In the genomic region with DNA sequence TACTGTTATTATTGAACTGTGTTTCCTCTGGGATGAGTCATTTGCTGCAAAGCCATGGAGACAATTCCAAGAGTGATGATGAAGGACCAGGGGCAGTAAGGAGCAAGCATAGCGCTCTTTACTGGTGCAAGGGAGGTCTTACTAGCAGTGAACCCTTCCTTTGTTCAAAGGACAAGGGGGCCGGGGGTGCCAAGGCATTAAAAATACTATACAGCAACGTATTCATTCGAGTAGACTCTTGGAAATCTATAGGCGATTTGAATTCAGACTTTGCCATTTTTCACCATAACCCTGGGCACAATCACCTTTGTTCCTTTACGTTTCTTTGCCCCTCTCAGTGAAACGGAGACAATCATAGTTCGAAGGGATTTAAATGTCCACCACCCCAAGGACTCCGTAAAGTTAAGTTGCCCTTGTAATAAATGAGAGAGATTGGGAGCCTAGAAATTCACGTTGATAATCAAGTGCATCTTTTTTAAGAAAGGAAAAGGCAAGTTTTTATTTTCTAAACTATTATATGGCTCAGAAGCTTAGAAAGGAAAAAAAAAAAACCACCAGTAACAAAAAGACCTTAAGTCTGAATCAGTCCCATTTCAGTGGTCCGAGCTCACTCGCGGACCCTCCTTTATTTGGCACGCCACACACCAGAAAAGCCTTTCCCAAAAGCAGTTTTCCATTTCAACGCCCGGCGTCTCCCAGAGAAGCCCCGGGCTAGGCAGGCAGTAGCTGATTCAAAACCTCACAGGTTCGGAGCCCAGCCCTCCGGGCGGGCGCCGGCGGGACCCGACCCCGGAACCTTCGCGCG, we compare ENCODE assay signal across 7 mouse cellular contexts. TPM values are rescaled to one million over a fixed set of nuclear protein-coding genes. Genes with fewer than 3 reads are reported as not detected.
DNase-seq lines count a peak whose midpoint lies in the region; ATAC-seq and TF ChIP-seq lines count a peak whose summit lies in the region.

No protein-coding gene starts in this region.

- H3K4me2 ChIP-seq in forebrain, embryonic 12.5 days, result peak overlapping the region; percentile 68

- 6% methylated on average over 29 of the region's 29 CpGs for WGBS in forebrain, embryonic 12.5 days

- no peak overlapping the region for H3K27ac ChIP-seq in bone marrow macrophage, adult 2 months (ENCODE audit: insufficient read depth, low read depth, low read length)
- H3K27ac ChIP-seq in forebrain, embryonic 12.5 days, result peak overlapping the region; percentile 93
- peak overlapping the region; percentile 92 for H3K27ac ChIP-seq in layer of hippocampus, adult 2 months

- peak overlapping the region; percentile 98 for H3K9ac ChIP-seq in forebrain, embryonic 12.5 days

- H3K4me1 ChIP-seq in bone marrow macrophage, adult 2 months (ENCODE audit: control insufficient read depth, insufficient read depth, low read length), result no peaks in the 10 kb centered on the region
- H3K4me1 ChIP-seq in forebrain, embryonic 12.5 days, result peaks cover 22% of the 10 kb centered on the region

- H3K4me3 ChIP-seq in bone marrow macrophage, adult 2 months (ENCODE audit: insufficient read depth, low read length), result peak overlapping the region; percentile 79
- H3K4me3 ChIP-seq in forebrain, embryonic 12.5 days (replicated peaks), result peak overlapping the region; percentile 92
- peak overlapping the region; percentile 72 for H3K4me3 ChIP-seq in layer of hippocampus, adult 2 months

- ATAC-seq in forebrain, embryonic 12.5 days (ENCODE audit: low FRiP score), result no peak

- TF ChIP-seq POLR2A in bone marrow macrophage, adult 2 months (IDR thresholded peaks at IDR 0.05; ENCODE audit: borderline replicate concordance, low read depth, low read length), result no peak

- no peaks in the 10 kb centered on the region for H3K36me3 ChIP-seq in forebrain, embryonic 12.5 days (replicated peaks)

- DNase-seq in layer of hippocampus, adult 11-12 months (ENCODE audit: low spot score), result peak; percentile 48
- DNase-seq in layer of hippocampus, adult 9-11 months, result no peak
- peak in 1 of 2 experiments; percentile 22 for DNase-seq in layer of hippocampus, adult 2 months (ENCODE audit: low spot score in 2 of 2)
- peak; percentile 76 for DNase-seq in neural tube, embryonic 10.5 days (ENCODE audit: extremely low spot score, low spot score)
- no peak for DNase-seq in adrenal gland, postnatal 10 days

- no peaks in the 10 kb centered on the region for H3K9me3 ChIP-seq in forebrain, embryonic 12.5 days

- H3K27me3 ChIP-seq in forebrain, embryonic 12.5 days, result 0 out of 2 replicates have a peak, but pooled peaks cover 2% of the 10 kb centered on the region

- TF ChIP-seq CTCF in bone marrow macrophage, adult 2 months (IDR thresholded peaks at IDR 0.05; ENCODE audit: low read depth, low read length), result no peak
- TF ChIP-seq CTCF in layer of hippocampus, adult 2 months (conservative IDR thresholded peaks at IDR 0.05), result no peak

RNA-seq across cellular contexts. Expression of a gene that starts 0.6 kb away (rescaled TPM):
- polyA plus RNA-seq in bone marrow macrophage, adult 2 months (2012; ENCODE audit: insufficient read depth, insufficient read length, missing spikeins), result 2.1 and 3.5 TPM in 2 replicates
- 46.9 and 51.4 TPM in 2 replicates for polyA plus RNA-seq in forebrain, embryonic 12.5 days (2016; fragmentation: Nextera tagmentation; extraction: Ambion mirVana)
- total RNA-seq in layer of hippocampus, adult 2 months (2021), result 100 to 1,000 TPM; 109 to 125 TPM
- 10 to 100 TPM; 29.6 to 37.9 TPM for total RNA-seq in adrenal gland, postnatal 10 days (2021)

Comparison
In these comparisons a context has a peak if more than half of its experiments do, and no peak if none do; other contexts are left out.
1. DNase-seq: peak in layer of hippocampus, adult 11-12 months (single experiment) and neural tube, embryonic 10.5 days (single experiment); none in layer of hippocampus, adult 9-11 months (single experiment) and adrenal gland, postnatal 10 days (single experiment).
2. Peak in every context shown above with its lines, with median percentiles within 50 percentile points of each other: H3K4me3 ChIP-seq.